ENCODE assay signal across 22 mouse cellular contexts in genomic region chr10:5323741-5324395, GRCm38 (mm10).
DNase-seq lines count a peak whose midpoint lies in the region; ATAC-seq lines count a peak whose summit lies in the region.
"Had no signal": no experiment of that assay in that cellular context is flagged by ENCODE, and none has a peak within 500 bp of the region (broad histone marks: within the 10 kb centered on the region; RNA-seq: fewer than 3 reads in every experiment).

No protein-coding gene starts in this region.

- H3K4me2 ChIP-seq in midbrain, embryonic 16.5 days (ENCODE audit: low read length), result no peak overlapping the region
- H3K4me2 ChIP-seq: embryonic facial prominence, embryonic 13.5 days; forebrain, embryonic 15.5 days; hindbrain, embryonic 13.5 days; intestine, embryonic 15.5 days; kidney, embryonic 15.5 days had no signal

- H3K4me3 ChIP-seq in midbrain, embryonic 16.5 days (ENCODE audit: low read depth, low read length), result no peak overlapping the region
- H3K4me3 ChIP-seq: embryonic facial prominence, embryonic 13.5 days; forebrain, embryonic 15.5 days; hindbrain, embryonic 13.5 days; intestine, embryonic 15.5 days; kidney, embryonic 15.5 days had no signal

- no peaks in the 10 kb centered on the region for H3K36me3 ChIP-seq in midbrain, embryonic 16.5 days (ENCODE audit: control insufficient read depth, insufficient read depth, low read length)
- H3K36me3 ChIP-seq: embryonic facial prominence, embryonic 13.5 days; forebrain, embryonic 15.5 days; G1E; hindbrain, embryonic 13.5 days; intestine, embryonic 15.5 days; kidney, embryonic 15.5 days had no signal

- no peaks in the 10 kb centered on the region for H3K4me1 ChIP-seq in midbrain, embryonic 16.5 days (ENCODE audit: control insufficient read depth, insufficient read depth, low read length)
- H3K4me1 ChIP-seq: embryonic facial prominence, embryonic 13.5 days; forebrain, embryonic 15.5 days; hindbrain, embryonic 13.5 days; intestine, embryonic 15.5 days; kidney, embryonic 15.5 days had no signal

- H3K27ac ChIP-seq in midbrain, embryonic 16.5 days (ENCODE audit: low read length), result no peak overlapping the region
- H3K27ac ChIP-seq: embryonic facial prominence, embryonic 13.5 days; forebrain, embryonic 15.5 days; hindbrain, embryonic 13.5 days; hindbrain, postnatal 0 days; intestine, embryonic 15.5 days; kidney, embryonic 15.5 days had no signal

- 89% methylated on average over 11 of the region's 11 CpGs for WGBS in midbrain, embryonic 16.5 days

- no peaks in the 10 kb centered on the region for H3K9me3 ChIP-seq in midbrain, embryonic 16.5 days (replicated peaks; ENCODE audit: control insufficient read depth, low read length, poor library complexity, severe bottlenecking)
- H3K9me3 ChIP-seq: embryonic facial prominence, embryonic 13.5 days; forebrain, embryonic 15.5 days; G1E; hindbrain, embryonic 13.5 days; intestine, embryonic 15.5 days; kidney, embryonic 15.5 days had no signal

- no peak for DNase-seq in cerebellum, postnatal 4 days (ENCODE audit: low spot score in 2 of 2)
- DNase-seq in cerebellum, adult 11-12 months, result peak; percentile 54
- DNase-seq in cerebellum, adult 9-10 months, result peak; percentile 64
- peak; percentile 62 to 63 for DNase-seq in cerebellum, postnatal 25 days
- DNase-seq in layer of hippocampus, adult 9-10 months (ENCODE audit: low spot score), result no peak
- DNase-seq in kidney, postnatal 36 days, result no peak
- DNase-seq: adrenal gland, adult 8-10 months; adrenal gland, postnatal 36 days; B cell, adult 2 months; gastrocnemius, postnatal 10 days; heart, postnatal 10 days; kidney, adult 18-20 months had no signal

- H3K27me3 ChIP-seq in midbrain, embryonic 16.5 days (ENCODE audit: control insufficient read depth, insufficient read depth, low read depth, low read length), result no peaks in the 10 kb centered on the region
- H3K27me3 ChIP-seq: embryonic facial prominence, embryonic 13.5 days; forebrain, embryonic 15.5 days; hindbrain, embryonic 13.5 days; intestine, embryonic 15.5 days; kidney, embryonic 15.5 days had no signal

- no peak overlapping the region for H3K9ac ChIP-seq in midbrain, embryonic 16.5 days (ENCODE audit: low read depth, low read length)
- H3K9ac ChIP-seq: embryonic facial prominence, embryonic 13.5 days; forebrain, embryonic 15.5 days; hindbrain, embryonic 13.5 days; intestine, embryonic 15.5 days; kidney, embryonic 15.5 days had no signal

- peak; percentile 84 for ATAC-seq in cerebellum, adult (ENCODE audit: insufficient number of reproducible peaks, low FRiP score, low TSS enrichment)
- no peak for ATAC-seq in midbrain, embryonic 16.5 days
- ATAC-seq: CD4-positive, CD25-positive, alpha-beta regulatory T cell, adult 4 months; forebrain, embryonic 15.5 days; hindbrain, postnatal 0 days; intestine, embryonic 15.5 days had no signal

Comparison
In these comparisons a context has a peak if more than half of its experiments do, and no peak if none do; other contexts are left out.
1. DNase-seq: peak in cerebellum, adult 11-12 months (single experiment), cerebellum, adult 9-10 months (single experiment) and cerebellum, postnatal 25 days (2 of 2); none in cerebellum, postnatal 4 days (0 of 2), layer of hippocampus, adult 9-10 months (single experiment) and kidney, postnatal 36 days (0 of 2).